Mouse (Mus musculus): ENCODE measurements around the gene Ldah. TPM values are rescaled to one million over a fixed set of nuclear protein-coding genes. Genes with fewer than 3 reads are reported as not detected.

Ldah gene
- total and polyA plus RNA-seq, 3 experiments: 25.1 to 31.0 (median 26.1) TPM

- no peaks in the 10 kb centered on the region for H3K4me1 ChIP-seq (ENCODE audit: control insufficient read depth, insufficient read depth, low read length)
- no peaks in the 10 kb centered on the region for H3K79me2 ChIP-seq (replicated peaks; ENCODE audit: control insufficient read depth, insufficient read depth, low read length)
- H3K27me3 ChIP-seq (ENCODE audit: control insufficient read depth, insufficient read depth, low read length): peaks cover 13% of the 10 kb centered on the region
- H3K4me3 ChIP-seq: peak overlapping the region; percentile 24
- H3K36me3 ChIP-seq (ENCODE audit: control insufficient read depth, insufficient read depth, low read length): no peaks in the 10 kb centered on the region
- H3K9ac ChIP-seq (ENCODE audit: low read depth, low read length): peak overlapping the region; percentile 5
- intact Hi-C loops (cut with DNase I): no loop called here
- 5% methylated on average over 84 of the region's 85 CpGs for WGBS
- no peak for TF ChIP-seq EP300 (IDR thresholded peaks at IDR 0.05; ENCODE audit: insufficient read depth, low read depth, low read length)
- TF ChIP-seq CTCF (IDR thresholded peaks at IDR 0.05): no peak
- no peak for TF ChIP-seq POLR2A (IDR thresholded peaks at IDR 0.05; ENCODE audit: insufficient read depth, low read depth, low read length)
- DNase-seq: no peak
- no peak overlapping the region for H3K27ac ChIP-seq
These were observed 90.6 kb downstream of the Ldah start for GRCm38 (mm10) chr12:8298361-8299142.

- Histone ChIP-seq H3K27me3 (ENCODE audit: control insufficient read depth, insufficient read depth, low read length) (peaks cover 13% of the 10 kb centered on the region), H3K4me3 (no peak overlapping the region), H3K79me2 (replicated peaks; ENCODE audit: control insufficient read depth, insufficient read depth, low read length) (no peaks in the 10 kb centered on the region), H3K4me1 (ENCODE audit: control insufficient read depth, insufficient read depth, low read length) (no peaks in the 10 kb centered on the region), H3K27ac (no peak overlapping the region), H3K36me3 (ENCODE audit: control insufficient read depth, insufficient read depth, low read length) (no peaks in the 10 kb centered on the region), H3K9ac (ENCODE audit: low read depth, low read length) (no peak overlapping the region)
- no peak for DNase-seq
- intact Hi-C loops (cut with DNase I): no loop called here
- TF ChIP-seq CTCF (IDR thresholded peaks at IDR 0.05) (no peak), EP300 (IDR thresholded peaks at IDR 0.05; ENCODE audit: insufficient read depth, low read depth, low read length) (no peak), POLR2A (IDR thresholded peaks at IDR 0.05; ENCODE audit: insufficient read depth, low read depth, low read length) (no peak)
- 27% methylated on average over 34 of the region's 34 CpGs for WGBS
These were observed 91.5 kb downstream of the Ldah start for GRCm38 (mm10) chr12:8299143-8300110.

GRCm38 (mm10) chr12:8300111-8300480 is 92.2 kb downstream of the Ldah start:
- TF ChIP-seq CTCF (IDR thresholded peaks at IDR 0.05) (no peak), EP300 (IDR thresholded peaks at IDR 0.05; ENCODE audit: insufficient read depth, low read depth, low read length) (no peak), POLR2A (IDR thresholded peaks at IDR 0.05; ENCODE audit: insufficient read depth, low read depth, low read length) (no peak)
- H3K27ac ChIP-seq: no peak overlapping the region
- peaks cover 13% of the 10 kb centered on the region for H3K27me3 ChIP-seq (ENCODE audit: control insufficient read depth, insufficient read depth, low read length)
- no peak for DNase-seq
- intact Hi-C loops (cut with DNase I): no loop called here
- H3K79me2 ChIP-seq (replicated peaks; ENCODE audit: control insufficient read depth, insufficient read depth, low read length): no peaks in the 10 kb centered on the region
- no peaks in the 10 kb centered on the region for H3K36me3 ChIP-seq (ENCODE audit: control insufficient read depth, insufficient read depth, low read length)
- 69% methylated on average over 10 of the region's 10 CpGs for WGBS
- H3K9ac ChIP-seq (ENCODE audit: low read depth, low read length): no peak overlapping the region
- H3K4me3 ChIP-seq: no peak overlapping the region
- no peaks in the 10 kb centered on the region for H3K4me1 ChIP-seq (ENCODE audit: control insufficient read depth, insufficient read depth, low read length)

- Histone ChIP-seq H3K4me1 (ENCODE audit: control insufficient read depth, insufficient read depth, low read length) (no peaks in the 10 kb centered on the region), H3K79me2 (replicated peaks; ENCODE audit: control insufficient read depth, insufficient read depth, low read length) (no peaks in the 10 kb centered on the region), H3K4me3 (no peak overlapping the region), H3K9ac (ENCODE audit: low read depth, low read length) (no peak overlapping the region), H3K36me3 (ENCODE audit: control insufficient read depth, insufficient read depth, low read length) (no peaks in the 10 kb centered on the region), H3K27me3 (ENCODE audit: control insufficient read depth, insufficient read depth, low read length) (peaks cover 13% of the 10 kb centered on the region), H3K27ac (no peak overlapping the region)
- intact Hi-C loops (cut with DNase I): no loop called here
- no peak for DNase-seq
- 75% methylated on average over 5 of the region's 5 CpGs for WGBS
- TF ChIP-seq CTCF (IDR thresholded peaks at IDR 0.05) (no peak), POLR2A (IDR thresholded peaks at IDR 0.05; ENCODE audit: insufficient read depth, low read depth, low read length) (no peak), EP300 (IDR thresholded peaks at IDR 0.05; ENCODE audit: insufficient read depth, low read depth, low read length) (no peak)
These were observed 92.6 kb downstream of the Ldah start for GRCm38 (mm10) chr12:8300521-8300920.

- no peak for DNase-seq
- Histone ChIP-seq H3K79me2 (replicated peaks; ENCODE audit: control insufficient read depth, insufficient read depth, low read length) (no peaks in the 10 kb centered on the region), H3K4me1 (ENCODE audit: control insufficient read depth, insufficient read depth, low read length) (no peaks in the 10 kb centered on the region), H3K9ac (ENCODE audit: low read depth, low read length) (peak overlapping the region; percentile 16; the same call in 1 of the 2 replicates), H3K36me3 (ENCODE audit: control insufficient read depth, insufficient read depth, low read length) (no peaks in the 10 kb centered on the region), H3K27ac (no peak overlapping the region), H3K4me3 (peak overlapping the region; percentile 35), H3K27me3 (ENCODE audit: control insufficient read depth, insufficient read depth, low read length) (peaks cover 13% of the 10 kb centered on the region)
- no peak for TF ChIP-seq CTCF (IDR thresholded peaks at IDR 0.05)
- no peak for TF ChIP-seq EP300 (IDR thresholded peaks at IDR 0.05; ENCODE audit: insufficient read depth, low read depth, low read length)
- TF ChIP-seq POLR2A (IDR thresholded peaks at IDR 0.05; ENCODE audit: insufficient read depth, low read depth, low read length): no peak
- 14% methylated on average over 46 of the region's 46 CpGs for WGBS
- intact Hi-C loops (cut with DNase I): no loop called here
These were observed 93.3 kb downstream of the Ldah start for GRCm38 (mm10) chr12:8301011-8301814.

Measured in heart, adult 2 months (tissue).